In the genomic region with DNA sequence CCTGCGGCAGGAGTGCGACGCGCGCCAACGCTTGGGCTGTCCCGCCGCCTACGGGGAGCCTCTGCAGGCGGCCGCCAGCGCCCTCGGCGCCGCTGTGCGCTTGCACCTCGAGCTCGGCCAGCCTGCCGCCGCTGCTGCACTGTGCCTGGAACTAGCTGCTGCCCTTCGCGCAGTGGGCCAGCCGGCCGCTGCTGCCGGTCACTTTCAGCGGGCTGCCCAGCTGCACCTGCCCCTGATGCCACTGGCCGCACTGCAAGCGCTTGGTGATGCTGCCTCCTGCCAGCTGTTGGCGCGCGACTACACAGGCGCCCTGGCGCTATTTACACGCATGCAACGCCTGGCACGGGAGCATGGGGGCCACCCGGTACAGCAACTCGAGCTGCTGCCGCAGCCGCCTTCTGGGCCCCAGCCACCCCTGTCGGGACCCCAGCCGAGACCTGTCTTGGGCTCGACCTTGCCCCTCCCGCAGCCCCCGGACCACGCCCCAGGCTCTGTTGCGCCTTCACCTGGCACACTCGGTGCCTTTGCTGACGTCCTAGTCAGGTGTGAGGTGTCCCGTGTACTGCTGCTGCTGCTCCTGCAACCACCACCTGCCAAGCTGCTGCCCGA, we compare ENCODE assay signal across 8 mouse cellular contexts. TPM values are rescaled to one million over a fixed set of nuclear protein-coding genes. Genes with fewer than 3 reads are reported as not detected.
DNase-seq lines count a peak whose midpoint lies in the region; ATAC-seq and TF ChIP-seq lines count a peak whose summit lies in the region.

No protein-coding gene starts in this region.

- H3K4me1 ChIP-seq in forebrain, embryonic 13.5 days = peaks cover 14% of the 10 kb centered on the region; the same call in 1 of the 2 replicates

- peak overlapping the region; percentile 80 for H3K9ac ChIP-seq in forebrain, embryonic 13.5 days

- TF ChIP-seq POLR2A in brain, embryonic 14.5 days (IDR thresholded peaks at IDR 0.05; ENCODE audit: borderline replicate concordance, extremely low read depth, insufficient read depth, insufficient read length, poor library complexity, severe bottlenecking) = no peak

- H3K4me2 ChIP-seq in forebrain, embryonic 13.5 days = peak overlapping the region; percentile 73

- H3K27me3 ChIP-seq in forebrain, embryonic 13.5 days = no peaks in the 10 kb centered on the region

- peak; percentile 74 for DNase-seq in brain, embryonic 14.5 days (ENCODE audit: low read depth)
- peak; percentile 62 to 65 for DNase-seq in heart, postnatal 10 days
- peak; percentile 35 to 54 for DNase-seq in layer of hippocampus, adult 8-10 months (ENCODE audit: low spot score in 2 of 2)
- DNase-seq in lung, postnatal 14 days = peak; percentile 47
- DNase-seq in ovary, postnatal 14 days (ENCODE audit: low spot score) = peak; percentile 13
- DNase-seq in thymus, postnatal 10 days (ENCODE audit: low spot score in 2 of 2) = peak; percentile 58 to 65

- peak overlapping the region; percentile 95 for H3K27ac ChIP-seq in forebrain, embryonic 13.5 days

- TF ChIP-seq CTCF in brain, embryonic 14.5 days (IDR thresholded peaks at IDR 0.05; ENCODE audit: borderline replicate concordance, extremely low read depth, insufficient read depth, insufficient read length) = no peak

- no peaks in the 10 kb centered on the region for H3K36me3 ChIP-seq in forebrain, embryonic 13.5 days (ENCODE audit: poor library complexity, severe bottlenecking)

- intact Hi-C loops in heart, postnatal 10 days (cut with DNase I) = no loop called here

- H3K9me3 ChIP-seq in forebrain, embryonic 13.5 days (replicated peaks) = no peaks in the 10 kb centered on the region

- 10% methylated on average over 27 of the region's 51 CpGs for WGBS in forebrain, embryonic 13.5 days

- ATAC-seq in CD4-positive, CD25-positive, alpha-beta regulatory T cell, adult 4 months = peak; percentile 40
- ATAC-seq in forebrain, embryonic 13.5 days = peak; percentile 69

- H3K4me3 ChIP-seq in forebrain, embryonic 13.5 days = peak overlapping the region; percentile 64

RNA-seq across cellular contexts. Expression of a gene that starts 0.6 kb away (rescaled TPM):
- polyA plus RNA-seq in CD4-positive, CD25-positive, alpha-beta regulatory T cell, adult 4 months (2017; shearing (Covaris generic)) = 1 to 10 TPM in 1 of 2 experiments, under 1 TPM in 1; 0.47 to 1.6 TPM
- polyA plus RNA-seq in brain, embryonic 14.5 days (2012; rRNA removed) = 19.7 and 22.1 TPM in 2 replicates
- polyA plus RNA-seq in forebrain, embryonic 13.5 days (2015; fragmentation: Nextera tagmentation; extraction: Ambion mirVana) = 21.6 and 22.2 TPM in 2 replicates
- 1 to 10 TPM; 5.8 to 7.3 TPM for total RNA-seq in heart, postnatal 10 days (2021)
- total RNA-seq in layer of hippocampus, adult 8-10 months (2022) = 10 to 100 TPM; 12.3 to 14.4 (median 12.6) TPM

RNA-seq across cellular contexts. Expression of a gene that starts 14.2 kb away (rescaled TPM):
- 100 to 1,000 TPM; 102 to 135 TPM for polyA plus RNA-seq in CD4-positive, CD25-positive, alpha-beta regulatory T cell, adult 4 months (2017; shearing (Covaris generic))
- polyA plus RNA-seq in brain, embryonic 14.5 days (2012; rRNA removed) = 0.25 TPM in 1 of 2 replicates, not detected in the other
- not detected in 2 replicates for polyA plus RNA-seq in forebrain, embryonic 13.5 days (2015; fragmentation: Nextera tagmentation; extraction: Ambion mirVana)
- total RNA-seq in heart, postnatal 10 days (2021) = not detected
- not detected for total RNA-seq in layer of hippocampus, adult 8-10 months (2022)

RNA-seq across cellular contexts. Expression of a gene that starts 14.6 kb away (rescaled TPM):
- 100 to 1,000 TPM; 164 to 182 TPM for polyA plus RNA-seq in CD4-positive, CD25-positive, alpha-beta regulatory T cell, adult 4 months (2017; shearing (Covaris generic))
- 0.25 and 0.97 TPM in 2 replicates for polyA plus RNA-seq in brain, embryonic 14.5 days (2012; rRNA removed)
- 0.25 and 0.43 TPM in 2 replicates for polyA plus RNA-seq in forebrain, embryonic 13.5 days (2015; fragmentation: Nextera tagmentation; extraction: Ambion mirVana)
- 1 to 10 TPM in 1 of 2 experiments, under 1 TPM in 1; 0.77 to 1.2 TPM for total RNA-seq in heart, postnatal 10 days (2021)
- 1 to 10 TPM in 2 of 4 experiments, under 1 TPM in 1, not detected in 1; 0.41 to 2.6 (median 1.9) TPM for total RNA-seq in layer of hippocampus, adult 8-10 months (2022)

RNA-seq across cellular contexts. Expression of a gene that starts 36.5 kb away (rescaled TPM):
- polyA plus RNA-seq in CD4-positive, CD25-positive, alpha-beta regulatory T cell, adult 4 months (2017; shearing (Covaris generic)) = not detected
- polyA plus RNA-seq in brain, embryonic 14.5 days (2012; rRNA removed) = 0.13 TPM in 1 of 2 replicates, not detected in the other
- polyA plus RNA-seq in forebrain, embryonic 13.5 days (2015; fragmentation: Nextera tagmentation; extraction: Ambion mirVana) = not detected in 2 replicates
- not detected for total RNA-seq in heart, postnatal 10 days (2021)
- total RNA-seq in layer of hippocampus, adult 8-10 months (2022) = under 1 TPM in 1 of 4 experiments, not detected in 3; 0.30 TPM

RNA-seq across cellular contexts. Expression of a gene that starts 36.7 kb away (rescaled TPM):
- 10 to 100 TPM; 12.5 to 22.5 TPM for polyA plus RNA-seq in CD4-positive, CD25-positive, alpha-beta regulatory T cell, adult 4 months (2017; shearing (Covaris generic))
- 3.7 and 13.7 TPM in 2 replicates for polyA plus RNA-seq in brain, embryonic 14.5 days (2012; rRNA removed)
- 12.1 and 12.3 TPM in 2 replicates for polyA plus RNA-seq in forebrain, embryonic 13.5 days (2015; fragmentation: Nextera tagmentation; extraction: Ambion mirVana)
- 1 to 10 TPM; 2.8 to 3.3 TPM for total RNA-seq in heart, postnatal 10 days (2021)
- total RNA-seq in layer of hippocampus, adult 8-10 months (2022) = 10 to 100 TPM in 2 of 4 experiments, 1 to 10 TPM in 1, under 1 TPM in 1; 0.30 to 13.5 (median 6.2) TPM

Comparison
In these comparisons a context has a peak if more than half of its experiments do, and no peak if none do; other contexts are left out.
1. Peak in every context shown above with its lines: DNase-seq, ATAC-seq, H3K4me3 ChIP-seq and H3K27ac ChIP-seq.
2. DNase-seq: peak in every context shown above with its lines; median percentile 74 in brain, embryonic 14.5 days; 64 in heart, postnatal 10 days; 62 in thymus, postnatal 10 days; 47 in lung, postnatal 14 days; 44 in layer of hippocampus, adult 8-10 months; 13 in ovary, postnatal 14 days.
3. RNA of a gene that starts 14.2 kb away (polyA plus RNA-seq): 102 to 135 TPM in CD4-positive, CD25-positive, alpha-beta regulatory T cell, adult 4 months; not detected in forebrain, embryonic 13.5 days and 0.25 TPM in brain, embryonic 14.5 days; every median in the first group is over 10 times any median in the second.
4. RNA of a gene that starts 14.6 kb away (polyA plus RNA-seq): 164 to 182 TPM in CD4-positive, CD25-positive, alpha-beta regulatory T cell, adult 4 months; 0.25 to 0.97 TPM in brain, embryonic 14.5 days and 0.25 to 0.43 TPM in forebrain, embryonic 13.5 days; every median in the first group is over 10 times any median in the second.